Mouse (Mus musculus) gastrocnemius, adult 2 months (tissue): ENCODE data around the gene Csn2. TPM values are rescaled to one million over a fixed set of nuclear protein-coding genes. Genes with fewer than 3 reads are reported as not detected.

Source experiments
- DNase-seq: peaks from one replicate; pipeline ENCODE4 v3.0.0; 2022
- H3K27ac ChIP-seq: fragments of 200-600 bp; 2 replicates; pipeline ENCODE4 v1.8.1; 2022; ENCODE audit warnings: mild to moderate bottlenecking
- H3K4me3 ChIP-seq: fragments of 200-600 bp; 2 replicates; pipeline ENCODE4 v1.8.1; 2022; ENCODE audit warnings: mild to moderate bottlenecking, moderate library complexity
- CTCF ChIP-seq: fragments of 200-600 bp; IDR thresholded peaks from 2 replicates; pipeline ENCODE4 v1.8.1; 2022; ENCODE audit warnings: antibody characterized with exemption, mild to moderate bottlenecking, moderate library complexity
- intact Hi-C: fragments of 180-260 bp; cut with DNase I; formaldehyde crosslinking; loops from one replicate; pipeline ENCODE4 v1.15.1; 2025
- long read RNA-seq, 2 experiments: library from polyadenylated mRNA; stranded (forward); transcript quantifications; one replicate each; pipeline ENCODE4 v2.0.0; 2021
- total RNA-seq, 2 experiments: library from RNA; stranded (reverse); gene quantifications; 2 replicates each; pipeline ENCODE4 v1.2.3; 2021

The Csn2 gene
- total RNA-seq = not detected
- long read RNA-seq, experiment 1 = 0 reads
- long read RNA-seq, experiment 2 = 0 reads

GRCm38 (mm10) chr5:87699530-87699929 lies at the start of gene Csn2:
Gene Csn2, minus strand, starts transcription at chr5:87699630.
- Histone ChIP-seq H3K27ac (no peak within 1 kb of the TSS), H3K4me3 (no peak within 1 kb of the TSS)
- intact Hi-C loops = no loop called here
- no peak for TF ChIP-seq CTCF
- DNase-seq = no peak

GRCm38 (mm10) chr5:87734821-87735220 lies 35.4 kb upstream of the Csn2 start:
- H3K27ac ChIP-seq = no peak overlapping the region
- no peak overlapping the region for H3K4me3 ChIP-seq
- DNase-seq = no peak
- no peak for TF ChIP-seq CTCF
- intact Hi-C loops = no loop called here

- no peak for TF ChIP-seq CTCF
- intact Hi-C loops = no loop called here
- no peak for DNase-seq
- Histone ChIP-seq H3K27ac (no peak overlapping the region), H3K4me3 (no peak overlapping the region)
Observed at GRCm38 (mm10) chr5:87705891-87706290, 6.5 kb upstream of the Csn2 start.

GRCm38 (mm10) chr5:87665908-87666307 lies 33.5 kb downstream of the Csn2 start, which contains the start of gene Csn1s1:
Gene Csn1s1, plus strand, starts transcription at chr5:87666208.
- Histone ChIP-seq H3K4me3 (no peak within 1 kb of the TSS), H3K27ac (no peak within 1 kb of the TSS)
- TF ChIP-seq CTCF = no peak
- intact Hi-C loops = no loop called here
- no peak for DNase-seq

- Histone ChIP-seq H3K27ac (no peak overlapping the region), H3K4me3 (no peak overlapping the region)
- intact Hi-C loops = no loop called here
- TF ChIP-seq CTCF = peak; percentile 28; the same call in 1 of the 2 replicates
- peak; percentile 25 for DNase-seq
Observed at GRCm38 (mm10) chr5:87642787-87643186, 56.6 kb downstream of the Csn2 start.

Other genes starting within 250 kb of the Csn2 start
- not detected for gene Ugt2a2, start 217.4 kb downstream of the Csn2 start, total RNA-seq
- gene Gm43638, start 212.8 kb downstream of the Csn2 start, total RNA-seq = not detected
- gene Ugt2a1, start 208.8 kb downstream of the Csn2 start, total RNA-seq = not detected
- not detected for gene Sult1b1, start 161.4 kb downstream of the Csn2 start, total RNA-seq
- gene Sult1d1, start 130.6 kb downstream of the Csn2 start, total RNA-seq = not detected
- under 1 TPM in 1 of 2 experiments, not detected in 1; 0.26 TPM for gene Sult1e1, start 108.0 kb downstream of the Csn2 start, total RNA-seq
- not detected for gene Csn1s1, start 33.4 kb downstream of the Csn2 start, total RNA-seq
- not detected for gene Csn1s2a, start 74.9 kb upstream of the Csn2 start, total RNA-seq
- not detected for gene Csn1s2b, start 108.5 kb upstream of the Csn2 start, total RNA-seq
- gene Prr27, start 126.1 kb upstream of the Csn2 start, total RNA-seq = not detected
- gene Odam, start 185.4 kb upstream of the Csn2 start, total RNA-seq = not detected
- not detected for gene Csn3, start 225.9 kb upstream of the Csn2 start, total RNA-seq